Mouse (Mus musculus) induced T-regulatory cell, adult 2 months (primary cell): ENCODE data around the gene Rbp7.
A peak's percentile ranks its signal among the peaks of the same experiment; 100 is the strongest.
"Not testable (repeated sequence)": the region's sequence is repeated elsewhere in the genome, so short reads cannot be mapped to it uniquely, and the experiment has no call there.

Experiments
- DNase-seq: peaks from one replicate; pipeline ENCODE4 v3.0.0-alpha.2; 2012; ENCODE audit warnings: low read depth

The Rbp7 gene

DNA sequence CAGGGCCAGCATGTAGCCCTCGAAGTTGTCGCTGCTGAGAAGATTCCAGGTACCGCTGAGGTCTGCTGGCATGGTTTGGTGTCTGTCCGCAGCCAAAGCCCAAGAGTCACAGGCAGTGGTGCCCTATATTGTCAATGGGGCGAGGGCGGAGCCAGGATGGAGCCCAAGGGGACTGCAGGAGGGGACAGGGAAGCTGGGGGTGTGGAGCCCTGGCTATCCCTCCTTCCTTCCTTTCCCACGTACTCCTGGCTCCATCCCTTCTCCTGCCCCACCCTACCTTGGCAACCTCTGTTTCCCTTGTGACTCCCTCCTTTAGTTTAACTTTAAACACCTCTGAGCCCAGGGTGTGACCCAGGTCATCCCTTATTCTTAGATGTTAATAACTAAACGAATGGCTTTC, at the start of gene Rbp7:
Gene Rbp7, minus strand, starts transcription at position 100 of the 400 bp plus-strand sequence.
- DNase-seq, result no peak

DNA sequence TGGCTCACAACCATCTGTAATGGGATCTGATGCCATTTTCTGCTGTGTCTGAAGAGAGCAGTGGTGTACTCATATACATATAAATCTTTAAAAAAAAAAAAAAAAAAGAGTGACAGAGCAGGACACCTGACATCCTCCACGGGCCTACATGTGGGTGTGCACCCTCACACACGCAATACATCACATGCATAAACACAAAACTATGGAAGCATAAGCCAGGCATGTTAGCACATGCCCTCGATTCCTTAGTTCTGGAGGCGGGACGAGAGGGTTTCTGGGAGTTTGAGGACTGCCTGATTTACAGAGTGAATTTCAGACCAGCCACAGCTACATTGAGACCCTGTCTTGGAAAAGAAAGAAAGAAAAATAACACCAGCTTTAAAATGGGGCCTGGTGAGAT, 49.6 kb upstream of the Rbp7 start:
- DNase-seq, result no peak

DNA sequence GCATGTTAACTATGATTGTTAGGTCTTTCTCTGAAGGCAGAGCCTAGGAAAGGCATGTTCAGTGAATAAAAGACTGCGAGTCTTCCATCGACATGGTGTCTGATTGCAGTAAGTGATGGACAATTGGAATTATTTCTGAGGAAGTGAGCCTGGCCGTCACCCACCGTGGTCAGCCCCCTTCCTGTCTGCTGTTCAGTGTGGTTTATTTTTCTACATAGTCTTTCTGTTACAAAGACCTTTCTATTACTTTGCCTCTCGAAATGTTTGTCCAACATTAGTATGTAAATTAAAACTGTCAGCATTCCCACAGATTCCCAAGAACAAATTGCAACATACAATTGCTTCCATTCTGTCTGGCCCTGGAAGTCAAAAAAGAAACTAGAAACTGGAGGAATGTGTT, 45.0 kb upstream of the Rbp7 start:
- no peak for DNase-seq

DNA sequence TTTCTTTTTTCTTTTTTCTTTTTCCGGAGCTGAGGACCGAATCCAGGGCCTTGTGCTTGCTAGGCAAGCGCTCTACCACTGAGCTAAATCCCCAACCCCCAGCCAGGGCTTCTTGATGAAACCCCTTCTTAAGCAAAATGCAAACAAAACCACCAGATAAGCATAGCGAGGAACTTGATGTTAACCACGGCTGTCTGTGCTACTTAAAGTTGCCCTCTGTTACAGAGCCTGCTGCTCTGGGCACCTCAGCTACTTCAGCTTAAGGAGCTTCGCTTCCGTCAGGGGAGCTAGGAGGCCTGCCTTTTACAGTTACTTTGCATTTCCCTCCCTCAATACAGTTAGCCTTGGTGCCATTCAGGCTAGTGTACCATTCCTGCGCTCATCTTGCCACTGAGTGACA, 44.1 kb upstream of the Rbp7 start:
- no peak for DNase-seq

DNA sequence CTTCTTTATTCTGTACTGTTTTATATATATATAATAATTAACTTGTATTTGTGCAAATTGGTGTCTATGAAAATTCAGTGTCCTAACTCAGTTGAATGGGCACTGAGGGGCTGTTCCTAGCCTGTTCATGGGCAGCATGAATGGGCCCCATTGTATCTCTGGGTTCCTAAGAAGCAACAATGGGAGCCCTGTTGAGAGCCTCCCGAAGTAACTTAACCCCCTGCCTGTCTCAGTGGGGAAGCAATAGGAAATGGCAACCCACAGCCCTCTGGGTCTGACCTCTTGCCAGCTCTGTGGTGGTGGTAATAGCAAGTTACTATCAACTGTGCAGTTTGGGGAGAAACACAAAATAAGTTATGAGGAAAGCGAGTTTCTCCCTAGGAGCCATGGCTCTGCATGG, 41.8 kb upstream of the Rbp7 start:
- DNase-seq, result no peak

DNA sequence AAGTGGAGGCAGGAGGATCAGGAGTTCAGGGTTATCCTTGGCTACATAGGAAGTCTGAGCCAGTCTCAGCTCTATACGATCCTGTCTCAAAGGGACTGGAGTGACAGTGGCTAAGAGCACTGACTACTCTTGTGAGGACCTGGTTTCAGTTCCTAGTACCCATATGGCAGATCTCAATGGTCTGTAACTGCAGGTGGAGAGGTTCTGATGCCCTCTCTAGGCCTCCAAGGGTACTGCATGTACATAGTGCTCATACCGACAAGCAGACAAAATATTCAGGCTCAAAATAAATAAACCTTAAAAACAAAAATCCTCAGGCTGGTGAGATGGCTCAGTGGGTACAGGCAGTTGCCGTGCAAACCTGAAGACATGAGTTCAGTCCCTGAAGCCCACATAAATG, 36.4 kb upstream of the Rbp7 start:
- DNase-seq, result peak; percentile 31

DNA sequence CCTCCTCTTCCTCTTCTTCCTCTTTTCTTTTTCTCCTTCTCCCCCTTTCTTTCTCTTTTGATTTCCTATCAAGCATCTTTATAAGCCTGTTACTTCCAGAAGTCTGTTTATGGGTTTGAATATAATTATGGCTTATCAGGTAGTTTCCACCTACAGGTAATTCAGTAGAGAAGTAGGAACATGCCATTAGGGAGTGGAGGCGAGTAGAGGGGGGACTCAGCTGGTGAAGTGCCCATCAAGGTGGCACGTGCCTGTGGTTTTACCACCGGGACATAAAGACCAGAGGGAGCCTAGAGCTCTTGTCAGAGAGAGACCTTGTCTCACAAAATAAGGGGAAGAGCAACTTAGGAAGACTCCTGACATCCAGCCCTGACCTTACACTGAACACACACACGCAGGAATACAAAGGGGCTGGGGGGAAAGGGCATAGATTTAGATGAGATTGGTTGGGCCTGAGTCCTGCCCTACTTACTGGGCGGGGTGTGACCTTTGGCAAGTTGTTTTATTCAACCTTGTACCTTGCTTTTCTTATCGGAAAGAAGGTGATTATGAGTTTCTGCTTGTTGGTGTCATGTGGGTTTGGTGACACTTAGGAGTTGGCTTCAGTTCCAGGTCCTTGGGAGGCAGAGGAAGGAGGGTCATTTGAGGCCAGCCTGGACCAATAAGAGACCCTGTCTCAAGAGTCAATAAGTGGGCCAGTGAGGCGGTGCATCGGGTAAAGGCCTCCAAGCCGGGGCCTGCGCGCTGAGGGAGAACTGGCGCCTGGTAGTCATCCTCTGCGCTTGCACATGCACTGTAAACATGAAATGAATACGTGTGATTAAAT, 34.9 kb upstream of the Rbp7 start:
- DNase-seq, result no peak

DNA sequence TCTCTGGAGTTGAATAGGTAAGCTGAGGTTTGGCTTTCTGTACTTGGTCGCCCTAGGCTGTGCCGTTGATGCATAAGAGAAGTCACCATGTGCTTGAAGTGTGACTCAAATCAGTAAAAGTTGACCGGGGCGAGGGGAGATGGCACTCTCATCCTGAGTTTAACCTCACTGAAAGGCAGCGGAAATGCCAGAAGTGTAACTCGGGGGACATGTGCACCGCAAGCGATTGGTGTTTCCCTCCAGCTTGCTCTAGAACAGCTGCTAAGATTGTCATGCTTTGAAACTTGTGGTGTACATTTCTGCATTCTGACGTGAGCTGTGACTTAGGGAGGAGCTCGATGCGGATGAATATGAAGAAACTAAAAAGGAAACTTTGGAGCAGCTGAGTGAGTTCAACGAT, 33.0 kb upstream of the Rbp7 start:
- no peak for DNase-seq

DNA sequence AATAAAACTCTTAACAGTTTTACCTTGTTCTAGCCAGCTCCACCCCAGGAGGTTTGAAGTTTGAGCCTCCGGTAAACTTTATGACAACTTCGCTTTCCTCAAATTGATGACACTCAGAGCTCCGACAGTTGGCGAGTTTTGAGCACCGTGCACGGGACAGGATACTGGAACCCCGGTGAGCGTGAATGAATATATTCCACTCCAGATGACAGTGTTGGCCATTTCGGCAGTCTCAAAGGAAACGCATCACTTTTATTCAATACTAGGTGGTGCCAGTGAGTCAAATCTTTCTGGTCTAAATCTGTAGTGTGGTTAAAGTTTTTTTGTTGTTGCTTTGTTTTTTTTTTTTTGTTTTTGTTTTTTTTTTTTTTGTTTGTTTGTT, 31.0 kb upstream of the Rbp7 start:
- peak; percentile 81 for DNase-seq

DNA sequence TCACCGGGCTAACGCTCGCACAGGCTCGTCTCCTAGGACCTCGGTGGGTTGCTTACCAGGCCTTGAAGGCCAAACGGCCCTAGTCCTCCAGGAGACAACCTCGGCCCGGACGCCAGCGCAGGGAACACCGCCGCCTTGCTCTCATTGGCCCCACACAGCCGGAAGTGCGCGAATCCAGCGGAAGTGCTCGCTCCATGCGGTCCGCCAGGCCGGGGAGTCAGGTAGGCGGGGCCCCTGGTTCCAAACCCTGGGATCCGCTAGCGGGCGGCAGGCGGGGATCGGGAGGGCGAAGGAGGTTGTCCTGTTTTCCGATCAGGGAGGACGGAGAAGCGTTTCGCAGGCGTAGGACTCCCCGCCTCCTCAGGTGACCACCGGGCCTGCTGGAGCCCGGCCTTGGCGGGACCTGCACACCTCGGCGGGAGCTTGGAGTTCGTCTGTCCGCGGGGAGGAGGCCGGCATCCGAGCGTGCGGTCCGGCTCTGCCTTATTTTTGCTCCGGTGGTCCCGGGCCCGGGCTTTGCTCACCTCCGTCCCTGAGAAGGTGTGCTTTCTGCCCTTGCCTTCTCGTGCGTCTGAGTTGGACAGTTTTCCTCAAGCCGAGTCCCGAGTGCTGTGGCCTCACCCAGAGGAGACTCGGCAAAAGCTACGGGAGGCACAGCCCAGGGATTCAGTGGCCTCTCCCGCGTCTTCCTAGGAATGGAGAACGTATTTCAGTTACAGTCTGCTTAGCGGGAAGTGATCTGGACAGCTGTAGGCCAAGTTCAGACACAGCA, 30.5 kb upstream of the Rbp7 start, which contains the start of the genes Nmnat1 and Lzic:
Gene Nmnat1, minus strand, starts transcription at position 150 of the 772 bp plus-strand sequence.
Gene Lzic, plus strand, starts transcription at position 177 of the 772 bp plus-strand sequence.
- DNase-seq, result peak; percentile 94

DNA sequence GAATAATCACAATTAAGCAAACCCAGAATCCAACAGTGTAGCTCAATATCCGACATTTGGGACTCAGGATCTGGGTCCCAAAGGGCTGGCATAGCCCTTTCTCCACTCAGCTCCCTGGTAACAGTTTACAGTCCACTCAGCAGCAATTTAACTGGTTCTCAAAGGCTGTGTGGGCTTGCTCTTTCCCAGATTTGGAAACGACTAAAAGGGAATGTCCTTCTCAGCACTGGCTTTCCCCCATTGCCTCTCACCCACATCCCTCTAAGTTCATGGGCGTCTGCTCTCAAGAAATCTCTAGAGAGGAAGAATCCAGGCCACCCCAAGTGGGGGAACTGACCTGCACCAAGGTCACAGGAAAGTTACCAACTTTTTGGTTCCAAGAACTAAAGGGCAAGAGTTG, 29.8 kb upstream of the Rbp7 start:
- no peak for DNase-seq

DNA sequence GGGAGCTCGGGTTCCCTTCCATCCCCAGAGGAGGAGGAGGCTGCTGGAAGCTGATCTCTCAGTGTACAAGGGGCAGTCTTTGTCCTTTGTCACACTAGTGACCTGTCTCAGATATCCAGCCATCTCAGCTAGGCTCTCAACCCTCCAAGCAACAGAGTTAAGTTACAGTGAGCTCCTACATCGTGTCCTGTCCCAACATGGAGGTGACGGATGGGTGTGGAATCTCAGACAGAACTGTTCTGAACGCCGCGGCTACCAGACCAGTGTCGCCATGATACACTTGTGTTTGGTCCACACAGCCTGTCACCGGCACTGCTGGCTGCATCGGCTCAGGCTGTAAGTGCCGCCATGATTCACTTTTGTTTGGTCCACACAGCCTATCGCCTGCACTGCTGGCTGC, 22.3 kb upstream of the Rbp7 start, which contains the start of gene Tmem274:
Gene Tmem274, plus strand, starts transcription at position 301 of the 400 bp plus-strand sequence.
- no peak for DNase-seq

DNA sequence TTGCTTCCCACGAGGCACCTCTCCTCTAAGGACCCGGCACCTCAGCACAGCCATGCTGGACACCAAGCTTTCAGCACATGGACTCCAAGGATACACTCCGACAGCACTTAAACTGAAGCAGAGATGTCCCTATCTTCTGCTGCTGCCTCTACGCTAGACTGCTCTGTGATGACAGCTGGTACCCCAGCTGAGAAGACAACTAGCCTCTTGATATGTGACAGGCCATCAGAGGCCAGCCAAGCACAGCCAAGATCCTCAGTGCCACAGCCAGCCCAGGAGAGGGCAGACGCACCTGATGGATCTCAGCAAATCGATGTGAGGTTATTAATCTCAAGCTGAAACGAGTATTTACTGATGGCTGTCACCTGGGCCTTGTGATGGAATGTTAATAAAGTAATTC, 20.3 kb upstream of the Rbp7 start:
- no peak for DNase-seq

DNA sequence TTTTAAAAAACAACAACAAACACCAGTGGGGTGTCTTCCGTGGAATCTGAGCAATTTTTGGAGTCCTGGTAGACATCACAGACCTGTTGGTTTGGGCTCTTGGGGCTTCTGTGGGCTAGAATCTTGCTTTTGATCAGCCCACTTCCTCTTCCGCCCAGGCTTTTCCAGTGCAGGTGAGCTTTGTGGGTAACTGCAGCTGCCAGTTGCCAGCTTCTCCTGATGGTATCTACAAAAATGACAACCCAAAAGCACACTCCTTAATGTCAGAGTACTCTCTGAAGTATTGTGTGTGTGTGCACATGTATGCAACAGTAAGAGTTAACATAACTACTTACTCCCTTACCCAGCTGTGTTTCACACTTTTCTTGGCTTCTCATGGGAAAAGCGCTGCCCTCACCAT, 14.8 kb upstream of the Rbp7 start:
- DNase-seq, result peak; percentile 83

DNA sequence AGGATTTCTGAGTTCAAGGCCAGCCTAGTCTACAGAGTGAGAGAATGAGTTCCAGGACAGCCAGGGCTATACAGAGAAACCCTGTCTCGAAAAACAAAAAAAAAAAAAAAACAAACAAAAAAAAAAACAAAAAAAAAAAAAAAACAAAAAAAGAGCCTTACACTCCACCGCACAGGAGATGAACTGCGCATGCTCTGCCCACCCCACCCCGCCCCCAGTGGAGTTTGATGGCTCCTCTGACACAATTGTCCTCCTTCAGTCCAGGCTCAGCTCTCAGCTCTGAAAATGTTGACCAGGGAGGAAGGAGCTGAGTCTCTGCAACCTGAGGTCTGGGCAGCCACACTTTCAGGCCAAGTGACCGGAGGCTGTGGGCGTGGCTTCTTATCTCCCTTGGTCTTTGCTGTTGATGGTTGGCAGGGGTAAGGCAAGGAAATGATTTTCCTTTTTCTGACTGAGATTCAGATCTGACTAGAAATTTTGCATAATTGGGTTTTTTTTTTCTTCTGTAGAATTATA, 8.7 kb upstream of the Rbp7 start:
- no peak for DNase-seq

DNA sequence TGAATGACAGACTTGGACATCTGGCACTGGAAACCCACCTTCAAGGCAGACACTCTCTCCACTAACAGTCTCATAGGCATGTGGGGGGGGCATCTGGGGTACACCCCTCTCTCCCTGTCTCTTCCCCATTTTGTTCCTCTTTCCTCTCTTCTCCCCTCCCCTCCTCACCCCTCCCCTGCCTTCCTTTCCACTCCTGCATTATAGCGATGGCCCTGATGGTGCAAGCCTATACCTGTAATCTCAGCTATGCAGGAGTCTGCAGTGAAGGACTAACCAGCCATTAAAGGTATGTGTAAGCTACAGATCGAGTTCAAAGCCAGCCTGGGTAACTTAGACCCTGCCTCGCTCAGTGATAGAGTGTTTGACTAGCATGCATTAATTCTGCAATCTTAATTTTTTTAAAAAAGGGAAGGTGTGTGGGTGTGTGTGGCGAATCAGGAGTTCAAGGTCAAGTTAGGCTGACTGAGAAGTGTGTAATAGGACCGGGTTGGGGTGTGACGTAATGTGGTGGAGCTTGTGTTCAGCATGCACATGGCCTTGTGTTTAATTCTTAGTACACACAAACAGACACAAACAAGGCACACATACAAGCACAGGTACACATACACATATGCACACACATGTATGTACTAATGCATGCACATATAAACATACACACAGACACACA, 7.7 kb upstream of the Rbp7 start:
- no peak for DNase-seq

DNA sequence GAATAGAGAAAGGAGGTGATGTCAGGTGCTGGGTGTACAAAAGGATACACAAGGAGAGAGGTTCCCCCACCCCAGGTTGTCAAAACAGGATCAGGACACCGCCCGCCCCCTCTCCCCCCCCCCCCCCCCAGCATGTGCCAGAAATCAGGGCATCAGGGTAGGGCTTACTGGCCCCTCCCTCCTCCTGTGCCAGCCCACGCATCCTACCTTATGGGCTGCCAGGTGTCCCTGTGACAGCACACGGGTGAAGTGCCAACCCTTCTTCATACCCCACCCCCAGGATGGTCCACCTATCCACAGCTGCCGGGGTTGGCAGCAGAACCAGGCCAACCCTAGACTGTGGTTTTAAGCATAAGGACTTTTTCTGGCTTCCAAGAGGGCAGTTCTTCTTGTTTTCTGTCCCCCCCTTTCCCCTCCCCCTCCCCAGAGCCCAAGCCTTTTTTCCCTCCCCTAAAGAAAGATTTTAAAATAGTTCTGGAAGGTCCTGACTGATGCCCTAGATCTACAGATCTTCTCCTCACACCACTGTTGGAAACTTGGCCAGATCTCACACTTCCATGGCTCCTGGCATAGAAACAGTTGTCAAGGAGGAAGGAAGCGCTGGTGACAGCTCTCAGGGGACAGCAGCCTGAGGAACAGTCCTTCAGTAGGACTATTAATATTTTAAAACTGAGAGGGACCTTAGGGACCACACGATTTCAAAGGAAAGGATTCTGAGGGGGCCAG, 7.0 kb upstream of the Rbp7 start:
- no peak for DNase-seq

DNA sequence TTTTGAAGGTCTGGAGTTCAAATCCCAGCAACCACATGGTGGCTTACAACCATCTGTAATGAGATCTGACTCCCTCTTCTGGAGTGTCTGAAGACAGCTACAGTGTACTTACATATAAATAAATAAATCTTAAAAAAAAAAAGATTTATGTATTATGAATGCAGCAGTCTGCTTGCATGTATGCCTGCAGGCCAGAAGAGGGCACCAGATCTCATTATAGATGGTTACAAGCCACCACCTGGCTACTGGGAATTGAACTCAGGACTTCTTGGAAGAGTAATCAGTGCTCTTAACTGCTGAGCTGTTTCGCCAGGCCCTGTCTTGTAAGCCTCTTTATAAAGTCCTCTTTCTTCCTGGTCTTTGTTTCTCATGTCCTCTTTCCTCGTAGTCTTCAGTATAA, 5.7 kb upstream of the Rbp7 start:
- not testable (repeated sequence) for DNase-seq

DNA sequence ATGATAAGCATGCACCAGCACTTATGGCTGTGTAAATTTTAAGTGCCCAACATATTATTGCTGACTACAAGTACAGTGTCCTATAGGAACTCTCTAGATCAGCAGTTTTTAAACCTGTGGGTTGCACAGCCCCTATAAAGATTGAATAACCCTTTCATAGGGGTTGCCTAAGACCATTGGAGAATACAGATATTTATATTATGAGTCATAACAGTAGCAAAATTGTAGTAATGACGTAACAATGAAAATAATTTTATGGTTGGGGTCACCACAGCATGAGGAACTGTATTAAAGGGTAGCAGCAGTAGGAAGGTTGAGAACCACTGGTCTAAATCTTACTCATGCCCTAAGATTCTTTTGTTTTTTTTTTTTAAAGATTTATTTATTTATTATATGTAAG, 4.6 kb upstream of the Rbp7 start:
- DNase-seq, result no peak

DNA sequence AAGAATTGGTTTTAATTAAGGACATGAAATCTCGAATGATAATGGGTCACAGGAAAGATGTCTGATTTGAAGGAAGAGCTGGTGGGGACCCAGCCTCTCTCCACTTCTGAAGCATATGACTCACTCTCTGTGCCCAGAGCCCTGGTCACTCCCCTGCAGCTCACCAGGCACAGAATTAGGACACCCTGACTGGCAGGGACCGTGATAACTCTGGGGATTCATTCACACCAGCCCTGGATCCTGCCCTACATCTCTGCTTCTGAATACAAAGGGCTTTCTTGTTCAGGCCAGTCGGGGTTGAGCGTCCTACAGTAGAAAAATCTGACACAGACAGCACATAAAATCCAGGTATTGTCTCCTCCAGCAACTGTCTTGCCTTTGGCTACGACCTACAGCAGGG, 3.7 kb upstream of the Rbp7 start:
- no peak for DNase-seq

DNA sequence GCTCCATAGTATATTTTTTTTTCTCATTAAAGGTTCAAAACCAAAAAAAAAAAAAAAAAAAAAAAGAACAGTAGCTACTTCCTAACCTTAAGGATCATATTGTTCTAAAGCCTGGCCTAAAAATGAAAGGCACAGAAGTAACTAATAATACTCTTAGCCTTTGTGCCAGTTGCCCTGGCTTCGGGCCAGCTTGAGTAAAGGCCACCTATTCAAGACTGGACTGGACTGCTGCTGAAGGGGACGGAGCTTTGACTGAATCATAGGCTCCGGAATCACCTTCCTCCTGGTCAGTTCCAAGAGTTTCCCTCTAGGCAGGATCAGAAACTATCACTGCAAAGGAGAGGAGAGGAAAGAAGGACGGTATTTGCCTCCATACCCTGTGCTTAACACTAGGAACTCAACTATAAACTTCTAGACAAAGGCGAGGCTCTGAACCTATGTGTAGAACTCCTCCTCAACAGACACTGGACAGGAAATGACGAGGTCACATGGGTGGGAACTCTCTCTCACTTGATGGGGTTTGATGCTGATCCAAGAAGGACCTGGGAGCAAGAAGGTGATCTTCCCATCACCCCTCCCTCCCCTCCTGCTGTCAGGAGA, 3.2 kb upstream of the Rbp7 start:
- no peak for DNase-seq
